Mouse (Mus musculus) G1E-ER4 (cell line): Measurements from ENCODE around the gene Prpf39. TPM values are rescaled to one million over a fixed set of nuclear protein-coding genes. Genes with fewer than 3 reads are reported as not detected.

Experiments used
- GATA1 ChIP-seq: IDR thresholded peaks from one replicate; pipeline ENCODE4 v1.8.0; 2012; ENCODE audit warnings: low read length, inconsistent platforms
- polyA plus RNA-seq: library from polyadenylated mRNA; stranded (reverse); fragments of >175 nt; gene quantifications from 2 replicates; pipeline ENCODE4 v1.2.3, GENCODE M21; 2012

The Prpf39 gene
- polyA plus RNA-seq, 1 experiment, result 11.1 TPM

DNA sequence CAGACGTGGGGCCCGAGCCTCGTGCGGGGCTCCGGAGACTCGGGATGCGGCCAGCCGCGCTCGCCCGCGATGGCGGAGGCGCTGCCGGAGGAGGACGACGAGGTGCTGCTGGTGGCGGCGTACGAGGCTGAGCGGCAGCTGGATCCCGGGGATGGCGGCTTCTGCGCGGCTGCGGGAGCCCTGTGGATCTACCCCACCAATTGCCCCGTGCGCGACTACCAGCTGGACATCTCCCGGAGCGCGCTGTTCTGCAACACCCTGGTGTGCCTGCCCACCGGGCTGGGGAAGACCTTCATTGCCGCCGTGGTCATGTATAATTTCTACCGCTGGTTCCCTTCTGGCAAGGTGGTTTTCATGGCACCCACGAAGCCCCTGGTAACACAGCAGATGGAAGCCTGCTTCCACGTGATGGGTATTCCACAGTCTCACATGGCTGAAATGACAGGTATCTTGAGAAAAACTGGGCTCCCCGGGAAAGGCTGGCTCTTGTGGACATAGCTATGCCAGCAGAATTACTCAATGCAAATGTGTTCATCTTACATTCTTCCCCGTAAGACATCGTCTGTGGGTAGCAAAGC lies 39.7 kb downstream of the Prpf39 start:
- no peak for TF ChIP-seq GATA1

DNA sequence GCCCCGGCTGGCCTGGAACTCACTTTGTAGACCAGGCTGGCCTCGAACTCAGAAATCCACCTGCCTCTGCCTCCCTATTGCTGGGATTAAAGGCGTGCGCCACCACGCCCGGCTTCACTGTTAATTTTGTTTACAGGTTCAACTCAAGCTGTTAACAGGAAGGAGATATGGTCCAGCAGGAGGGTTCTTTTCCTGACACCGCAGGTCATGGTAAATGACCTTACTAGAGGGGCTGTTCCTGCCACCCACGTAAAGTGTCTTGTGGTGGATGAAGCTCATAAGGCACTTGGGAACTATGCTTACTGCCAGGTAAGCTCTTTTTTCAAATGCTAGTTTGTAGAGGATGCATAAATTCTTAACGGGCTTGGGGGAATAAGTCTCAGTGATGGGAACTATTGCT lies 40.8 kb downstream of the Prpf39 start:
- TF ChIP-seq GATA1, result no peak

DNA sequence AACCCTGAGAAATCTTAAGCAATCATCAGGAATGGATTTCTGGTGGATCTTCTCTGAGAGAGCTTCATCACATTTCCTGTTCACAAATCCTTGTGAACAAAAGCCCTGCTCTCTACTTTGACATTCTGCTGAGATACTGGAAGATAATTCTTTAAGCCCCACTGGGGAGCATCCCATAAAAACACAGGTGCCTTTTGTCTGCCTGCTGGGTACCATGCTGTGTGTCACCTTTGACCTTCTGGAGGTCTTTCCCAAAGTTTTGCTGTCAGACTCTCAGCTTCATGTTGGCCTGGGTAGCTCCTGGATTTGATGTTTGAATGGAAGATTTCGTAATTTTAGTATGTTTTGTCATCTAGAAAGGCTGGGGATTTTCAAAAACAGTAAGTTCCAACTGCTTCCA lies 72.6 kb downstream of the Prpf39 start:
- TF ChIP-seq GATA1, result no peak

DNA sequence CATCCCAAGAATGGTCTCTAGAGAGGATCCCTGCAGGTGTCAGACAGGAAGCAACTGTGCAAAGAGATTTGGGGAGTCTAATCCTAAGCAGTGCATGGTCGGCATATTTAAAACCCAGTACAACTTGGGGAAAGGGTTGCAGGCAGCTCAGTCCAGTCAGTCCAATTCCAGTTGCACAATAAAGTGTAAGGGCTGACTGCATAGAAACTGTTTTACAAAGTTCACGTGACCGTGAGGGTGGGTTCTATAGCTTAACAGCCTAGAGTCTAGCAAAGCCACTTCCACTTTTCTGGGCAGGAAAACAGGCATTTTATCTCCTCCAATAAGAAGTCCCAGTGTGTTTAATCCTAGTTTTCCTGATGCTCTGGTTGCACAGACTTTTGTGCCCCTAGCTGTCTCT lies 75.4 kb downstream of the Prpf39 start:
- no peak for TF ChIP-seq GATA1

DNA sequence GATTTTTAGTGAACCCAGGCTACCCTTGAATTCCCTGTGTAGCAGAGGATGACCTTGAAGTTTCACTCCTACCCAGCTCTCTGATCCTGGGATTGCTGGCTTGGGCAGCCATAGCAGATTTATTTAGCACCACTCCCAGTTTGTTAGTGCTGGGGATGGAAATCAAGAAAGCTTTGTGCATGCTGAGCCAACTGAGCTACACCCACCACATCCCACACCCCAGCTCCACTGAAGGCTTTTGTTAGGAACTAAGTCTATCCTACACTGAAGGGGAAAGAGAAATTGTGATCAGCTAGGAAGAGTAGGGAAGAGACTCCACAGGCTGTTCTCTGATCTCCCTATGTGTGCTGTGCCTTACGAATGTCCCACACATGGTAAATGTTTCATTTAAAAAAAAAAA lies 76.7 kb downstream of the Prpf39 start:
- no peak for TF ChIP-seq GATA1

Other genes with a start within 250 kb of the Prpf39 start
- gene Gm527, start 118.4 kb upstream of the Prpf39 start, polyA plus RNA-seq, result 0.46 and 0.76 TPM in 2 replicates
- gene Klhl28, start 70.8 kb upstream of the Prpf39 start, polyA plus RNA-seq, result 0.38 and 0.52 TPM in 2 replicates
- 7.5 and 9.5 TPM in 2 replicates for gene Togaram1, start 70.5 kb upstream of the Prpf39 start, polyA plus RNA-seq
- gene Fkbp3, start 37.7 kb downstream of the Prpf39 start, polyA plus RNA-seq, result 153 and 157 TPM in 2 replicates
- gene Fancm, start 39.3 kb downstream of the Prpf39 start, polyA plus RNA-seq, result 5.3 and 6.5 TPM in 2 replicates
- 9.5 and 14.6 TPM in 2 replicates for gene Mis18bp1, start 136.3 kb downstream of the Prpf39 start, polyA plus RNA-seq
- gene Wdr20rt, start 189.2 kb downstream of the Prpf39 start, polyA plus RNA-seq, result not detected in 2 replicates